Mouse (Mus musculus) limb, embryonic 11.5 days (tissue): ENCODE measurements at regions not wholly inside any gene's neighbourhood (a gene's known extent, or its start where the extent isn't known, plus 50 kb on each side); places are given as distances from the start of the nearest gene placed in this dataset.

Experiments used
- ATAC-seq: fragments of 200-750 bp; cut with Nextera tagmentation; 2 replicates; pipeline ENCODE4 v1.8.0; 2017; ENCODE audit warnings: low read depth; ENCODE audit not compliant: insufficient number of reproducible peaks, low FRiP score, low TSS enrichment
- DNase-seq: peaks from one replicate; pipeline ENCODE4 v3.0.0-alpha.2; 2015; ENCODE audit warnings: low spot score
- H3K27ac ChIP-seq: fragments of 300-500 bp; sonication (generic); replicated peaks from 2 replicates; pipeline ENCODE4 v1.5.1; 2014; ENCODE audit warnings: low read depth, mild to moderate bottlenecking, low read length
- H3K27me3 ChIP-seq: fragments of 300-500 bp; sonication (generic); 2 replicates; pipeline ENCODE4 v1.6.1; 2014; ENCODE audit warnings: mild to moderate bottlenecking, low read length, mixed read lengths; ENCODE audit not compliant: control insufficient read depth, insufficient read depth
- H3K36me3 ChIP-seq: fragments of 300-500 bp; sonication (generic); 2 replicates; pipeline ENCODE4 v1.6.1; 2014; ENCODE audit warnings: mild to moderate bottlenecking, low read length, moderate library complexity, mixed read lengths; ENCODE audit not compliant: control insufficient read depth, insufficient read depth
- H3K4me1 ChIP-seq: fragments of 300-500 bp; sonication (generic); 2 replicates; pipeline ENCODE4 v1.6.1; 2014; ENCODE audit warnings: low read length, mixed read lengths; ENCODE audit not compliant: control insufficient read depth, insufficient read depth
- H3K4me2 ChIP-seq: fragments of 300-500 bp; sonication (generic); 2 replicates; pipeline ENCODE4 v1.6.1; 2014; ENCODE audit warnings: low read depth, mild to moderate bottlenecking, moderate library complexity; ENCODE audit not compliant: severe bottlenecking
- H3K4me3 ChIP-seq: fragments of 300-500 bp; sonication (generic); 2 replicates; pipeline ENCODE4 v1.5.1; 2014; ENCODE audit warnings: low read depth, low read length
- H3K9ac ChIP-seq: fragments of 300-500 bp; sonication (generic); 2 replicates; pipeline ENCODE4 v1.6.1; 2014; ENCODE audit warnings: mild to moderate bottlenecking, low read length
- H3K9me3 ChIP-seq: fragments of 300-500 bp; sonication (generic); 2 replicates; pipeline ENCODE4 v1.6.1; 2016; ENCODE audit warnings: low read length; ENCODE audit not compliant: control insufficient read depth
- WGBS: fragments of 180-500 bp; shearing (Covaris S2); extraction: QIAGEN DNeasy Blood & Tissue Kit; methylation state at CpG from one replicate; pipeline ENCODE4 v1.1.7; 2014; 5-methylcytosine and 5-hydroxymethylcytosine counted together

GRCm38 (mm10) chr2:51073040-51073594 lies 75.8 kb downstream of the Rnd3 start:
- no peak for DNase-seq
- ATAC-seq = no peak
- no peak overlapping the region for H3K4me2 ChIP-seq
- WGBS = 71% methylated on average over 14 of the region's 14 CpGs
- no peaks in the 10 kb centered on the region for H3K27me3 ChIP-seq
- H3K9me3 ChIP-seq = no peaks in the 10 kb centered on the region
- no peak overlapping the region for H3K9ac ChIP-seq
- H3K4me1 ChIP-seq = no peaks in the 10 kb centered on the region
- no peak overlapping the region for H3K4me3 ChIP-seq
- H3K36me3 ChIP-seq = no peaks in the 10 kb centered on the region
- H3K27ac ChIP-seq = no peak overlapping the region

DNA sequence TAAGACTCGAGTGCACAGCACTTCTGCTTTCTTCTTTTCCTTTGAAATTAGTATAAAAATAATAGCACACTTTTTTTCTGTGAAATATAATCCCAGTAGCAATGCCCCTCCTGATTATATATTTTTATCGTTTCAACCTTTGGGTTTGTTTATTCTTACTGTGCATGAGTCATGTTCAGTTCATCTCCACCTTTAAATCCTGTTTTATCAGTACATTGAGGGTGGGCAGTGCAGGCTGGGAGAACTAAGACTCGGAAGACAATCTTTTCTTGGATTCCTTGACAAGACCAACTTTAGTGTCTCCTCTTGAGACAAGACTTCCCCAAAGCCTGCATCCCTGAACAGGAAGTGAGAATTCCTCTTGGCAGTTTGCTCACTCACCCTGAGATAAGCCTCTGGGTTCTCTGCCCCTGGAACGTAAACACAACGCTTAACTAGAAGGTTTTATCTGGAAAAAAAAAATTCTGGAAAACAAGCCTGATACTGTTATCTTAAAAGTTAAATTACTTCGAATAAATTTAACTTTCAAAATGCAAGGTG lies 76.5 kb downstream of the Rnd3 start:
- ATAC-seq (no peak), DNase-seq (no peak)
- H3K9me3 ChIP-seq = no peaks in the 10 kb centered on the region
- no peak overlapping the region for H3K4me2 ChIP-seq
- WGBS = 67% methylated on average over 6 of the region's 6 CpGs
- H3K36me3 ChIP-seq = no peaks in the 10 kb centered on the region
- no peaks in the 10 kb centered on the region for H3K4me1 ChIP-seq
- H3K27ac ChIP-seq = no peak overlapping the region
- no peaks in the 10 kb centered on the region for H3K27me3 ChIP-seq
- H3K9ac ChIP-seq = no peak overlapping the region
- H3K4me3 ChIP-seq = no peak overlapping the region

DNA sequence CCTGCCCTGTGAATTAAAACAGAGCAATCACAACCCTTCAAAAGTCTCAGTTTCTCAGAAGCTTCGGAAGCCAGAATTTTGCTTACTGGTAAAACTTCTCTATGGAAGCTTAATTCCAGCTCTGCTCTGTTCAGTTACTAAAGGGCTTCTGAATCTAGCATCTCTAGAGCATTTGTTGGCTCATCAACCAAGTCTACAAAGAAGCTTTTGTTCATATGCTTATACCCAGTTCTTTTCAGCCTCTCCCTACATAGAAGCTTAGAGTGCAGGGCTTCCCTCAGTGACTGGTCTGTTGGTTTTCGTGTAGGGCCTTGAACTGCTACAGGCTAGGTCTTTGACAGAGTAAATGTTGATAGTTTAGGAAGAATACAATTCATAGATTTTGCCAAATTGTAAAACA lies 78.0 kb downstream of the Rnd3 start:
- Histone ChIP-seq H3K4me3 (no peak overlapping the region), H3K9me3 (no peaks in the 10 kb centered on the region), H3K9ac (no peak overlapping the region), H3K27ac (no peak overlapping the region), H3K4me1 (no peaks in the 10 kb centered on the region), H3K4me2 (no peak overlapping the region), H3K36me3 (no peaks in the 10 kb centered on the region), H3K27me3 (no peaks in the 10 kb centered on the region)
- no peak for ATAC-seq
- no peak for DNase-seq
- 91% methylated on average over 2 of the region's 2 CpGs for WGBS

- WGBS = 91% methylated on average over 11 of the region's 11 CpGs
- DNase-seq (no peak), ATAC-seq (no peak)
- Histone ChIP-seq H3K4me2 (no peak overlapping the region), H3K27ac (no peak overlapping the region), H3K4me3 (no peak overlapping the region), H3K9ac (no peak overlapping the region), H3K4me1 (no peaks in the 10 kb centered on the region), H3K36me3 (no peaks in the 10 kb centered on the region), H3K9me3 (no peaks in the 10 kb centered on the region), H3K27me3 (no peaks in the 10 kb centered on the region)
Measured at GRCm38 (mm10) chr2:51066423-51066831, 82.5 kb downstream of the Rnd3 start.

GRCm38 (mm10) chr2:51065821-51066220 lies 83.1 kb downstream of the Rnd3 start:
- H3K4me2 ChIP-seq = no peak overlapping the region
- no peaks in the 10 kb centered on the region for H3K9me3 ChIP-seq
- H3K4me3 ChIP-seq = no peak overlapping the region
- H3K36me3 ChIP-seq = no peaks in the 10 kb centered on the region
- WGBS = 70% methylated on average over 6 of the region's 6 CpGs
- no peak overlapping the region for H3K9ac ChIP-seq
- no peaks in the 10 kb centered on the region for H3K4me1 ChIP-seq
- no peak for ATAC-seq
- no peaks in the 10 kb centered on the region for H3K27me3 ChIP-seq
- no peak overlapping the region for H3K27ac ChIP-seq
- no peak for DNase-seq

DNA sequence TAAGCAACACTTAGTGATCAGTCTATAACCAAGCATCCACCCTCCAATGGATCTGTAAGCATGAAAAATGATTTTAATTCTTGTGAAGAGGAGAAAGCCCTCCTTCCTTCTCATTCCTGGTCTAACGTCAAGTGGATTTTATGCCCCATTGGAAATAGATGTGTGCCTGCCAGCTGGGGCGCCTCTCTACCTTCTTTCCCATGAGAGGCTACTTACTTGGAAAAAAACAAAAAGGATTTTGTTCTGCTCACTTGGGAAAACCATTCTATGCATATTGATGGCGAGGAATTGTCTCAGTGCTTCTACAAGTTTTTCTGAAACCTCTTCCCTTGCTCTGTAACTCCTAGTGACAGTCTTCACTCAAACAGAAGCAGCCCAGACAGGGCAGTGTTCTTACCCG lies 84.1 kb downstream of the Rnd3 start:
- ATAC-seq (no peak), DNase-seq (no peak)
- Histone ChIP-seq H3K4me1 (no peaks in the 10 kb centered on the region), H3K27me3 (no peaks in the 10 kb centered on the region), H3K4me2 (no peak overlapping the region), H3K9me3 (no peaks in the 10 kb centered on the region), H3K4me3 (no peak overlapping the region), H3K27ac (no peak overlapping the region), H3K36me3 (no peaks in the 10 kb centered on the region), H3K9ac (no peak overlapping the region)
- WGBS = 91% methylated on average over 4 of the region's 4 CpGs

DNA sequence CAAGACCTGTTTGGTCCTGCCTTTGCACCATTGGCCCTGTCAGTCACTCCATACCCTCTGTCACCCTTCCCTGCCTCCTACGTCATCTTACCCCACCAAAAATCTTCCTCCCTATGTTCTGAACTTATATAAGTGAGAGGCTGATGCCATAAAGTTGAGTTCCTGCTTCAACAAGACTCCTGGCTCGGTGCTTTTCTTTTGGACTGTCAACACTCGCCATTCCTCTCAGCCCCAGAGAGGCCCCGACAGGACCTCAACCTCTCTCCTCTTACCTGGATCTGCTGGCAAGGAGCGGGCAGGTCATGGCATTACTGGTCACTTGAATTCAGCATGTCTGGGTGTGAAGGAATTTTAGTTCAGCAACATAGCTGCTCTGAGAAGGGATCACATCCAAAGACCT lies 86.9 kb downstream of the Rnd3 start:
- no peaks in the 10 kb centered on the region for H3K9me3 ChIP-seq
- no peak overlapping the region for H3K4me3 ChIP-seq
- no peak overlapping the region for H3K4me2 ChIP-seq
- no peak overlapping the region for H3K9ac ChIP-seq
- DNase-seq = no peak
- no peak for ATAC-seq
- WGBS = 92% methylated on average over 5 of the region's 5 CpGs
- no peaks in the 10 kb centered on the region for H3K27me3 ChIP-seq
- H3K36me3 ChIP-seq = no peaks in the 10 kb centered on the region
- no peaks in the 10 kb centered on the region for H3K4me1 ChIP-seq
- H3K27ac ChIP-seq = no peak overlapping the region

DNA sequence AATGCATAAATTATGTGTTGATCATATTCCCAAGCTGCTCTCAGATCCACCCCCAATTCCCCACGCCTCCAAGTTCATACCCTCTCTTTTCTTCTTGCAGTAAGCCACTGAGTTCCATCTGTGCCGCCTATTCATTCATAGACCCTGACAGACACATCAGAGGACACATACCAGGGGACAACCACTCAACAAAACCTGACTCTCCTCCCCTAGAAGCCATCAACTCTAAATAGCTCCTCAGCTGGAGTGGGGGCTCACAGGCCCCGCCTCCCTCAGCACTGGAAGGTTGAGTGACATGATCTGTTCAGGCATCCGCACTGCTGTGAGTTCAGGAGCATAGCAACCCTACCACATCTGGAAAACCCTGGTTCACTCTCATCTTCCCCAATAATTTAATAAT lies 90.8 kb downstream of the Rnd3 start:
- ATAC-seq = no peak
- 83% methylated on average over 4 of the region's 4 CpGs for WGBS

GRCm38 (mm10) chr2:51056141-51056731 lies 92.7 kb downstream of the Rnd3 start:
- no peak overlapping the region for H3K27ac ChIP-seq
- no peak overlapping the region for H3K4me2 ChIP-seq
- H3K9me3 ChIP-seq = no peaks in the 10 kb centered on the region
- DNase-seq (peak; percentile 55), ATAC-seq (peak; percentile 57; the same call in 1 of the 2 replicates)
- H3K4me1 ChIP-seq = no peaks in the 10 kb centered on the region; the same call in 1 of the 2 replicates
- 37% methylated on average over 8 of the region's 8 CpGs for WGBS
- no peaks in the 10 kb centered on the region for H3K27me3 ChIP-seq
- no peak overlapping the region for H3K9ac ChIP-seq
- no peaks in the 10 kb centered on the region for H3K36me3 ChIP-seq
- no peak overlapping the region for H3K4me3 ChIP-seq

More for the DNA sequence above, 90.8 kb downstream of the Rnd3 start:
- Histone ChIP-seq H3K4me1 (no peaks in the 10 kb centered on the region; the same call in 1 of the 2 replicates), H3K27ac (no peak overlapping the region), H3K36me3 (no peaks in the 10 kb centered on the region), H3K27me3 (no peaks in the 10 kb centered on the region), H3K4me3 (no peak overlapping the region), H3K4me2 (no peak overlapping the region), H3K9me3 (no peaks in the 10 kb centered on the region), H3K9ac (no peak overlapping the region)
- no peak for DNase-seq
